Mouse (Mus musculus) liver, embryonic 14.5 days (tissue): ENCODE measurements around the gene Plekhg4.

Experiments
- CTCF ChIP-seq: IDR thresholded peaks from 2 replicates; pipeline ENCODE4 v1.5.1; 2016; ENCODE audit warnings: antibody characterized with exemption, low read depth, control low read depth
- EP300 ChIP-seq: IDR thresholded peaks from 2 replicates; pipeline ENCODE4 v1.6.1; 2016; ENCODE audit warnings: antibody characterized with exemption, low read depth

DNA sequence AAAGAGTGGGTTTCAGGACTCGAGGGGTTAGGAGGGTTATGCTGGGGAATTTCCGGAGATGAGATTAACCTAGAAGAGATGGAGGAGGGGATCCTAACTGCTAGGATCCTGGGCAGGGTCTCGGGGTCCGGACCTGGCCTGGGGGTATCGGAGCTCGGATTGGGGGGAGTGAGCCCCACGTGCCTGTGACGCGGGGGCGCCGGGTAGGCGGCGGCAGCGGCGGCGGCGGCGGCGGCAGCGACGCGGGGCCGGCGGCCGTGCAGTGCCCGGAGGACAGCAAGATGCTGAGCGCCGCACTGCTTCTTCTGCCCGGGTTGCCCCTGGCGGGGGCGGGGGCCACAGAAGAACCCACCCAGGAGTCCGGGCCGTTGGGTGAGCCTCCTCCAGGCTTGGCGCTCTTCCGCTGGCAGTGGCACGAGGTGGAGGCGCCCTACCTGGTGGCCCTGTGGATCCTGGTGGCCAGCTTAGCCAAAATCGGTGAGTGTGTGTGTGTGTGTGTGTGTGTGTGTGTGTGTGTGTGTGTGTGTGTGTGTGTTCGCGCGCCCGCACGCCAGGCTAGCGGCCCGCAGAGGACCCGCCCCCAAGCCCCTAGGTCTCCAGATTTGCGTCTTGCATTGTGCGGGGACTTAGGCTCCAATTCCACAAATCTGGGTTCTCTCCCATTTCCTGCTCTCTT is 23.8 kb upstream of the Plekhg4 start:
- no peak for TF ChIP-seq CTCF
- no peak for TF ChIP-seq EP300
